Mouse (Mus musculus): ENCODE data around the gene Itpr3.

Gene Itpr3

GRCm38 (mm10) chr17:27150871-27151270 is 93.8 kb downstream of the Itpr3 start:
- DNase-seq, result no peak

GRCm38 (mm10) chr17:27151411-27151810 is 94.3 kb downstream of the Itpr3 start:
- DNase-seq, result no peak

- DNase-seq, result no peak
Observed at GRCm38 (mm10) chr17:27152976-27153723, 96.0 kb downstream of the Itpr3 start.

GRCm38 (mm10) chr17:27153773-27154193 is 96.7 kb downstream of the Itpr3 start:
- no peak for DNase-seq

- DNase-seq, result peak; percentile 23
Observed at GRCm38 (mm10) chr17:27154256-27154655, 97.2 kb downstream of the Itpr3 start.

- DNase-seq, result no peak
Observed at GRCm38 (mm10) chr17:27154881-27155280, 97.8 kb downstream of the Itpr3 start.

GRCm38 (mm10) chr17:27155752-27156151 is 98.6 kb downstream of the Itpr3 start:
- no peak for DNase-seq

GRCm38 (mm10) chr17:27158439-27158838 is 101.3 kb downstream of the Itpr3 start:
- no peak for DNase-seq

- DNase-seq, result no peak
Observed at GRCm38 (mm10) chr17:27159169-27159568, 102.1 kb downstream of the Itpr3 start.

GRCm38 (mm10) chr17:27160905-27161304 is 103.8 kb downstream of the Itpr3 start:
- DNase-seq, result no peak

GRCm38 (mm10) chr17:27165054-27165773 is 108.1 kb downstream of the Itpr3 start:
- DNase-seq, result no peak

GRCm38 (mm10) chr17:27166901-27167300 is 109.8 kb downstream of the Itpr3 start:
- DNase-seq, result no peak

GRCm38 (mm10) chr17:27167545-27167944 is 110.4 kb downstream of the Itpr3 start, which contains the start of gene Ip6k3:
Ip6k3 (minus strand) TSS chr17:27167795.
- no peak for DNase-seq

GRCm38 (mm10) chr17:27168569-27168968 is 111.5 kb downstream of the Itpr3 start:
- no peak for DNase-seq

GRCm38 (mm10) chr17:27169952-27170695 is 113.0 kb downstream of the Itpr3 start:
- DNase-seq, result no peak

GRCm38 (mm10) chr17:27171121-27171520 is 114.0 kb downstream of the Itpr3 start:
- no peak for DNase-seq
